Mouse (Mus musculus) erythroblast, adult 5-6 weeks (primary cell): Measurements from ENCODE around the gene Slc25a26. TPM values are rescaled to one million over a fixed set of nuclear protein-coding genes. Genes with fewer than 3 reads are reported as not detected.

ENCODE experiments used
- total RNA-seq, 2 experiments: library from RNA; stranded (forward) in 1 of 2; stranded (reverse) in 1 of 2; fragments of 150-400 nt in 1 of 2; fragments of 200-764, 138-1000 nt in 1 of 2; gene quantifications; 2 replicates each; pipeline versions ENCODE4 v1.2.3 to v1.2.4; 2015 to 2017; ENCODE audit warnings: low replicate concordance in 2 of 2

Slc25a26 gene
- total RNA-seq, 2 experiments from 2014 or later = 1.5 TPM

Other genes with a start within 250 kb of the Slc25a26 start
- gene Magi1, start 216.4 kb upstream of the Slc25a26 start, total RNA-seq (2015; ENCODE audit: low replicate concordance) = not detected in 2 replicates
- gene Magi1, start 216.4 kb upstream of the Slc25a26 start, total RNA-seq (2017; ENCODE audit: low replicate concordance) = not detected in 2 replicates
- gene Lrig1, start 199.8 kb downstream of the Slc25a26 start, total RNA-seq (2015; ENCODE audit: low replicate concordance) = 1.2 and 2.5 TPM in 2 replicates
- gene Lrig1, start 199.8 kb downstream of the Slc25a26 start, total RNA-seq (2017; ENCODE audit: low replicate concordance) = 1.3 and 2.5 TPM in 2 replicates